Mouse (Mus musculus) heart, embryonic 10.5 days (tissue): ENCODE measurements at regions not wholly inside any gene's neighbourhood (a gene's known extent, or its start where the extent isn't known, plus 50 kb on each side); places are given as distances from the start of the nearest gene placed in this dataset.
A peak's percentile ranks its signal among the peaks of the same experiment; 100 is the strongest.

Experiments
- DNase-seq: peaks from one replicate; pipeline ENCODE4 v3.0.0-alpha.2; 2017; ENCODE audit warnings: low spot score
- H3K27ac ChIP-seq: fragments of 300-500 bp; sonication (generic); 2 replicates; pipeline ENCODE4 v1.5.1; 2016; ENCODE audit warnings: mild to moderate bottlenecking
- H3K27me3 ChIP-seq: fragments of 300-500 bp; sonication (generic); 2 replicates; pipeline ENCODE4 v1.6.1; 2016; ENCODE audit warnings: mild to moderate bottlenecking; ENCODE audit not compliant: poor library complexity, insufficient read depth, severe bottlenecking
- H3K36me3 ChIP-seq: fragments of 300-500 bp; sonication (generic); 2 replicates; pipeline ENCODE4 v1.6.1; 2016; ENCODE audit warnings: mild to moderate bottlenecking, moderate library complexity
- H3K4me1 ChIP-seq: fragments of 300-500 bp; sonication (generic); 2 replicates; pipeline ENCODE4 v1.6.1; 2016; ENCODE audit warnings: mild to moderate bottlenecking
- H3K4me3 ChIP-seq: fragments of 300-500 bp; sonication (generic); 2 replicates; pipeline ENCODE4 v1.5.1; 2016; ENCODE audit warnings: mild to moderate bottlenecking, moderate library complexity
- H3K9me3 ChIP-seq: fragments of 300-500 bp; sonication (generic); 2 replicates; pipeline ENCODE4 v1.6.1; 2016; ENCODE audit warnings: mild to moderate bottlenecking, moderate library complexity
- WGBS: fragments of 180-500 bp; shearing (Covaris S2); methylation state at CpG from one replicate; pipeline ENCODE4 v1.1.7; 2016; 5-methylcytosine and 5-hydroxymethylcytosine counted together

GRCm38 (mm10) chr12:27595576-27595975, 253.2 kb upstream of the Sox11 start:
- 0 out of 2 replicates have a peak, but pooled peaks cover 5% of the 10 kb centered on the region for H3K27me3 ChIP-seq
- no peak overlapping the region for H3K27ac ChIP-seq
- WGBS, result 79% methylated on average over 2 of the region's 2 CpGs

DNA sequence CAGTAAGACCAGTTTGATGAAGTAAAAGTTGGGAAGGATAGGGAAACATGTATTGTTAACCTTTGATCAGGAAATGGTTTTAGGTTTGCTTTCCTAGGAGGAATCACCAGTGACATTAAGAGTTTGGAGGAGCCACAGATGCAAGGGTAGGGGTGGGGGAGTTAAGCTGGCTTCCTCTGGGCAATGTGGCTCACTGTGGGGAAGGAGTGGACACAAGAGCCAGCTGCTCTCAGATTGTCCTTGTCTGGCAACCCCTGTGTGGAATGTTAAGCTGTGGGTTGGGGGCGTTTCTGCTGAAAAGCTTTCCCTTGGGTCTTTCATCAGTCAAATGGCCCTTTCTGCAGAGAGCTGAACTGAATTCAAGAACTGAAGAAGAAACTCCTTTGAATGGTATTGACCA, 251.1 kb upstream of the Sox11 start:
- Histone ChIP-seq H3K36me3 (no peaks in the 10 kb centered on the region), H3K4me3 (no peak overlapping the region), H3K27me3 (0 out of 2 replicates have a peak, but pooled peaks cover 5% of the 10 kb centered on the region), H3K9me3 (no peaks in the 10 kb centered on the region), H3K4me1 (peaks cover 5% of the 10 kb centered on the region; the same call in 1 of the 2 replicates), H3K27ac (no peak overlapping the region)
- no peak for DNase-seq
- 62% methylated on average over 1 of the region's 1 CpGs for WGBS

More at GRCm38 (mm10) chr12:27595576-27595975, 253.2 kb upstream of the Sox11 start:
- no peaks in the 10 kb centered on the region for H3K9me3 ChIP-seq
- no peak overlapping the region for H3K4me3 ChIP-seq
- peaks cover 5% of the 10 kb centered on the region; the same call in 1 of the 2 replicates for H3K4me1 ChIP-seq
- no peaks in the 10 kb centered on the region for H3K36me3 ChIP-seq
- no peak for DNase-seq

- DNase-seq, result no peak
- WGBS, result 70% methylated on average over 3 of the region's 3 CpGs
- no peaks in the 10 kb centered on the region for H3K9me3 ChIP-seq
- H3K27me3 ChIP-seq, result no peaks in the 10 kb centered on the region
- no peaks in the 10 kb centered on the region for H3K36me3 ChIP-seq
- H3K4me3 ChIP-seq, result no peak overlapping the region
- no peak overlapping the region for H3K27ac ChIP-seq
- no peaks in the 10 kb centered on the region for H3K4me1 ChIP-seq
Observed at GRCm38 (mm10) chr12:27576109-27576700, 233.8 kb upstream of the Sox11 start.

DNA sequence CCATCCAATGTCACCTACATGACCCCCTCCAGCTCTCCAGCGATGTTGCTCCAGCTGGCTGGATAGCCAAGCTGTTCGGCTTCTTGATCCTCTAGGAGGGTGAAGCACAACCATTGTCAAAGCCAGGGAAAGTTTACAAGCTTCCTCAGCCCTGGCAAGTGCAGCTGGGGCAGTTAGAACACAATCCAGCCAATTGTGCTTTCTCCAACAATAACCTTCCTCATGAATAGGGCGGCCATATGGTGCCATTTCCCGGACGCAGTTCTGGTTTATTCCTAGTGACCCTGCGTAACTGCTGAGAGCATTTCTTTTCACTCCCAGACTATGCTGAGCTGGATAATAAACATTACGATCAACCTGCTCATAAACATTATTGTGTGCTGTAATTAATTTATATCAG, 233.3 kb upstream of the Sox11 start:
- Histone ChIP-seq H3K9me3 (no peaks in the 10 kb centered on the region), H3K4me3 (no peak overlapping the region), H3K36me3 (no peaks in the 10 kb centered on the region), H3K27ac (no peak overlapping the region; the same call in 1 of the 2 replicates), H3K4me1 (no peaks in the 10 kb centered on the region), H3K27me3 (no peaks in the 10 kb centered on the region)
- WGBS, result 78% methylated on average over 7 of the region's 7 CpGs
- no peak for DNase-seq

- Histone ChIP-seq H3K27ac (no peak overlapping the region), H3K4me1 (peaks cover 14% of the 10 kb centered on the region; the same call in 1 of the 2 replicates), H3K4me3 (no peak overlapping the region), H3K36me3 (no peaks in the 10 kb centered on the region), H3K27me3 (no peaks in the 10 kb centered on the region), H3K9me3 (no peaks in the 10 kb centered on the region)
- WGBS, result 50% methylated on average over 3 of the region's 3 CpGs
- peak; percentile 35 for DNase-seq
Observed at GRCm38 (mm10) chr12:27567250-27567649, 224.9 kb upstream of the Sox11 start.

DNA sequence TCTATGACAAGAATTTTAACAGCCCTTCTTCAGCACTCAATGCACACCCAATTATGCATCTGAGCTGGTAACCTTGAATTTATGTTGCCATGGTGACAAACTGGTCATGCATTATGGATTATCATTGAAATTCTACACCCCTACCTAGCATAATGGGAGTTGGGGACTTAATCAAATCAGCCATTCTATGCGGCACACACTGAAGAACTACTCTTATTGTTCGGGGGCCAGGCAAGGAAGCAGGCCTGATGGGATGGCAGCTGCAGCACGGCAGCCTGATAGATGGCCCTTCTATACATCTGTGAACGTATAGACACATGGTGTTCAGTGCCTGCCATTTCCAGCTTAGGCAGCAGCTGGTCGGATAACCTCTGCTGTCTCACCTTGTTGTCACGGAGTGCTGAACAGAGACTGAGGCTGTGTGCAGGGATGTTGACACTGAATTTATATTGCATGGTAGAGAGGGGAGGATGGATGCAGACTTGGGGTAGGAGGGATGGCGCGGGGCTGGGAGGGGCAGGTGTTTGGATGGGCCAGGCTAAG, 223.7 kb upstream of the Sox11 start:
- no peak overlapping the region for H3K4me3 ChIP-seq

GRCm38 (mm10) chr12:27564641-27565306, 222.4 kb upstream of the Sox11 start:
- Histone ChIP-seq H3K9me3 (no peaks in the 10 kb centered on the region), H3K36me3 (no peaks in the 10 kb centered on the region), H3K27ac (no peak overlapping the region), H3K4me3 (no peak overlapping the region), H3K27me3 (no peaks in the 10 kb centered on the region), H3K4me1 (peaks cover 14% of the 10 kb centered on the region; the same call in 1 of the 2 replicates)
- WGBS, result 78% methylated on average over 5 of the region's 5 CpGs
- DNase-seq, result peak; percentile 2

More for the DNA sequence above, 223.7 kb upstream of the Sox11 start:
- Histone ChIP-seq H3K27ac (no peak overlapping the region), H3K4me1 (peaks cover 14% of the 10 kb centered on the region; the same call in 1 of the 2 replicates), H3K9me3 (no peaks in the 10 kb centered on the region), H3K27me3 (no peaks in the 10 kb centered on the region), H3K36me3 (no peaks in the 10 kb centered on the region)
- 77% methylated on average over 8 of the region's 8 CpGs for WGBS
- peak; percentile 45 for DNase-seq

DNA sequence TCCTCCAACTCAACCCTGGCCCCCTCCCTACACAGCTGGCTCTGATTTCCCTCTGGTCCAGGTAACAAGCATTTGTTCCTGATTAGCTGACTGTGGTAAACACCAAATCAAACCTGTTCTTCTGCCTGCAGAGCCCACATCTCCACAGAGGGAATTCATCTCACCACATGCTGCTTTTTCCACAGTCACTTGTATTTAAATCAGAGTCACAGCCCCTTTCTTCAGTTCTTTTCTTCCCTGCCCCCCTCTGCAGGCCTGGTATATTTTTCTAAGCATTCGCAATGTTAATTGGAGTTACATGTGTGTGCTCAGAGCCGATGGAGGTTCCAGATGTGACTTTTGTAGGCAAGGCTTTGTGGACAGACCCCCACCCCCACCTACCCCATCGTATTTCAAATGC, 221.5 kb upstream of the Sox11 start:
- DNase-seq, result no peak
- Histone ChIP-seq H3K27me3 (no peaks in the 10 kb centered on the region), H3K27ac (no peak overlapping the region), H3K9me3 (no peaks in the 10 kb centered on the region), H3K36me3 (no peaks in the 10 kb centered on the region), H3K4me3 (no peak overlapping the region), H3K4me1 (peaks cover 14% of the 10 kb centered on the region; the same call in 1 of the 2 replicates)
- WGBS, result 60% methylated on average over 3 of the region's 3 CpGs

DNA sequence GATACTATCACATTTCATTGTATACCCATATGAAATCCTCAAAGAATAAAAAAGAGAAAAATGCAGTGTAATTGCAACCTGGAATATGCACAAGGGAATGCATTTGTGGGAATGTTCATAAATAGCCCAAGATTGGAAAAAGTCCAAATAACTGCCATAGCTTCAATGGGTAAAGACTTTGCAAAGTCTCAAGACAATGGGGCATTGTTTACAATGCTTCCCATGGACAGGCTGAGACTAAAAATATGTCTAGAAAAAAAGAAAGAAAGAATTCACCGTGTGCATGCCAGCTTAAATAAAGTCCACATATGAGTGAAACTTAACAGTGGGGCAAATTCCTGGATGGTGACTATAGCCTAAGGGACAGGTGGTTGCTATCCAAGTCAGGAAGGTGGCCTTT, 210.4 kb upstream of the Sox11 start:
- Histone ChIP-seq H3K9me3 (no peaks in the 10 kb centered on the region), H3K27me3 (no peaks in the 10 kb centered on the region), H3K27ac (no peak overlapping the region), H3K4me3 (no peak overlapping the region), H3K4me1 (no peaks in the 10 kb centered on the region), H3K36me3 (no peaks in the 10 kb centered on the region)
- 67% methylated on average over 1 of the region's 1 CpGs for WGBS
- DNase-seq, result no peak

- H3K27ac ChIP-seq, result peak overlapping the region; percentile 36; the same call in 1 of the 2 replicates
- 29% methylated on average over 4 of the region's 4 CpGs for WGBS
- no peak for DNase-seq
Observed at GRCm38 (mm10) chr12:27538210-27538609, 195.8 kb upstream of the Sox11 start.

GRCm38 (mm10) chr12:27537507-27537906, 195.1 kb upstream of the Sox11 start:
- 88% methylated on average over 3 of the region's 3 CpGs for WGBS
- no peak overlapping the region for H3K4me3 ChIP-seq
- H3K36me3 ChIP-seq, result no peaks in the 10 kb centered on the region
- no peaks in the 10 kb centered on the region for H3K27me3 ChIP-seq
- no peak overlapping the region for H3K27ac ChIP-seq
- no peaks in the 10 kb centered on the region for H3K9me3 ChIP-seq
- DNase-seq, result no peak
- H3K4me1 ChIP-seq, result peaks cover 4% of the 10 kb centered on the region; the same call in 1 of the 2 replicates

More at GRCm38 (mm10) chr12:27538210-27538609, 195.8 kb upstream of the Sox11 start:
- H3K4me1 ChIP-seq, result peaks cover 4% of the 10 kb centered on the region; the same call in 1 of the 2 replicates
- H3K4me3 ChIP-seq, result no peak overlapping the region
- H3K36me3 ChIP-seq, result no peaks in the 10 kb centered on the region
- no peaks in the 10 kb centered on the region for H3K9me3 ChIP-seq
- H3K27me3 ChIP-seq, result no peaks in the 10 kb centered on the region

- no peaks in the 10 kb centered on the region for H3K27me3 ChIP-seq
- H3K4me1 ChIP-seq, result peaks cover 4% of the 10 kb centered on the region; the same call in 1 of the 2 replicates
- 74% methylated on average over 9 of the region's 9 CpGs for WGBS
- no peak for DNase-seq
- H3K4me3 ChIP-seq, result no peak overlapping the region
- H3K9me3 ChIP-seq, result no peaks in the 10 kb centered on the region
- H3K36me3 ChIP-seq, result no peaks in the 10 kb centered on the region
- H3K27ac ChIP-seq, result no peak overlapping the region
Observed at GRCm38 (mm10) chr12:27537017-27537416, 194.6 kb upstream of the Sox11 start.

GRCm38 (mm10) chr12:27525604-27526003, 183.2 kb upstream of the Sox11 start:
- Histone ChIP-seq H3K9me3 (no peaks in the 10 kb centered on the region), H3K27me3 (no peaks in the 10 kb centered on the region), H3K4me3 (no peak overlapping the region), H3K36me3 (no peaks in the 10 kb centered on the region), H3K4me1 (no peaks in the 10 kb centered on the region; the same call in 1 of the 2 replicates), H3K27ac (no peak overlapping the region)
- WGBS, result 47% methylated on average over 2 of the region's 2 CpGs
- no peak for DNase-seq
